Mouse (Mus musculus) ES-E14 (cell line): Measurements from ENCODE around the gene Rassf5.

Source experiments
- CHD2 ChIP-seq: IDR thresholded peaks from 2 replicates; pipeline ENCODE4 v1.6.1; 2014; ENCODE audit warnings: mild to moderate bottlenecking, low read depth, low read length, inconsistent platforms
- HCFC1 ChIP-seq: IDR thresholded peaks from 2 replicates; pipeline ENCODE4 v1.6.1; 2012; ENCODE audit warnings: low read length, inconsistent platforms, borderline replicate concordance; ENCODE audit not compliant: insufficient read depth
- ZC3H11A ChIP-seq: IDR thresholded peaks from 2 replicates; pipeline ENCODE4 v1.6.1; 2012; ENCODE audit warnings: low read depth, mild to moderate bottlenecking, inconsistent platforms, low read length, borderline replicate concordance
- ZNF384 ChIP-seq: IDR thresholded peaks from 2 replicates; pipeline ENCODE4 v1.6.1; 2012; ENCODE audit warnings: low read depth, low read length, inconsistent platforms

DNA sequence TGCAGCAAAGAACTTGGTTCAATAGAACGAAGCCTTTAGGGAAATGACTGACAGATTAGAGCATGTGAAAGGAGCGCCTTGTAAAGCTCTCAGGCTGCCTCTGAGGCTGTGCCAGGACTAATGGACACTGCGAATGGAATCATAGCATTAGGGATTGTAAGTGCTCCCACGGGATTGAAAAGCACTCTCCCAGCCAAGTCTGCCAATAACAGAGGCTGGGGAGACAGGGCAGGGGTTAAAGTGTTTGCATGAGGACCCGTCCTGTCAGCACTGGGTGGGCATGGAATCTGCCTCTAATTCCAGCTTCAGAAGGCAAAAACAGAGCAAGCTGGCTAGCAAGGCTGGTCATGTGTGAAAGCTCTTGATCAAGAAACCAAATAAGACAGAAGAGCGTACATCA, 110.8 kb downstream of the Rassf5 start:
- TF ChIP-seq ZNF384 (no peak), CHD2 (no peak), HCFC1 (no peak), ZC3H11A (no peak)
